Mouse (Mus musculus): ENCODE results near the gene Krt24.
A peak's percentile ranks its signal among the peaks of the same experiment; 100 is the strongest.

The Krt24 gene

GRCm38 (mm10) chr11:99284833-99285312 is at the start of gene Krt24:
Gene Krt24, minus strand, starts transcription at chr11:99285262.
- DNase-seq (ENCODE audit: low read depth, low spot score) = no peak

GRCm38 (mm10) chr11:99333426-99333825 is 48.4 kb upstream of the Krt24 start:
- no peak for DNase-seq (ENCODE audit: low read depth, low spot score)

- DNase-seq (ENCODE audit: low read depth, low spot score) = no peak
These were observed 44.6 kb upstream of the Krt24 start for GRCm38 (mm10) chr11:99329655-99330054.

- DNase-seq (ENCODE audit: low read depth, low spot score) = no peak
These were observed 37.8 kb upstream of the Krt24 start, which contains the start of gene Krt25 for GRCm38 (mm10) chr11:99322851-99323250. Gene Krt25, minus strand, starts transcription at chr11:99322951.

- no peak for DNase-seq (ENCODE audit: low read depth, low spot score)
These were observed 36.0 kb upstream of the Krt24 start for GRCm38 (mm10) chr11:99321094-99321493.

- no peak for DNase-seq (ENCODE audit: low read depth, low spot score)
These were observed 34.1 kb upstream of the Krt24 start for GRCm38 (mm10) chr11:99319127-99319526.

- DNase-seq (ENCODE audit: low read depth, low spot score) = no peak
These were observed 31.5 kb upstream of the Krt24 start for GRCm38 (mm10) chr11:99316543-99316942.

- no peak for DNase-seq (ENCODE audit: low read depth, low spot score)
These were observed 29.5 kb upstream of the Krt24 start for GRCm38 (mm10) chr11:99314594-99314993.

GRCm38 (mm10) chr11:99310882-99311281 is 25.8 kb upstream of the Krt24 start:
- DNase-seq (ENCODE audit: low read depth, low spot score) = no peak

GRCm38 (mm10) chr11:99307579-99307978 is 22.5 kb upstream of the Krt24 start:
- peak; percentile 30 for DNase-seq (ENCODE audit: low read depth, low spot score)

- DNase-seq (ENCODE audit: low read depth, low spot score) = no peak
These were observed 10.0 kb upstream of the Krt24 start for GRCm38 (mm10) chr11:99295039-99295438.

GRCm38 (mm10) chr11:99292846-99293245 is 7.8 kb upstream of the Krt24 start:
- DNase-seq (ENCODE audit: low read depth, low spot score) = peak; percentile 15

- no peak for DNase-seq (ENCODE audit: low read depth, low spot score)
These were observed 1.1 kb downstream of the Krt24 start for GRCm38 (mm10) chr11:99284011-99284410.

GRCm38 (mm10) chr11:99283334-99283733 is 1.7 kb downstream of the Krt24 start:
- no peak for DNase-seq (ENCODE audit: low read depth, low spot score)

- no peak for DNase-seq (ENCODE audit: low read depth, low spot score)
These were observed 3.9 kb downstream of the Krt24 start for GRCm38 (mm10) chr11:99281116-99281515.

- no peak for DNase-seq (ENCODE audit: low read depth, low spot score)
These were observed 5.1 kb downstream of the Krt24 start for GRCm38 (mm10) chr11:99279986-99280385.

GRCm38 (mm10) chr11:99276786-99277185 is 8.3 kb downstream of the Krt24 start:
- DNase-seq (ENCODE audit: low read depth, low spot score) = no peak

GRCm38 (mm10) chr11:99275624-99276023 is 9.4 kb downstream of the Krt24 start:
- DNase-seq (ENCODE audit: low read depth, low spot score) = no peak

GRCm38 (mm10) chr11:99272721-99273120 is 12.3 kb downstream of the Krt24 start:
- no peak for DNase-seq (ENCODE audit: low read depth, low spot score)

- no peak for DNase-seq (ENCODE audit: low read depth, low spot score)
These were observed 15.9 kb downstream of the Krt24 start for GRCm38 (mm10) chr11:99269192-99269591.

GRCm38 (mm10) chr11:99265796-99266195 is 19.3 kb downstream of the Krt24 start:
- no peak for DNase-seq (ENCODE audit: low read depth, low spot score)

GRCm38 (mm10) chr11:99265220-99265619 is 19.8 kb downstream of the Krt24 start:
- DNase-seq (ENCODE audit: low read depth, low spot score) = no peak

GRCm38 (mm10) chr11:99256213-99256612 is 28.8 kb downstream of the Krt24 start:
- no peak for DNase-seq (ENCODE audit: low read depth, low spot score)

GRCm38 (mm10) chr11:99255316-99255715 is 29.7 kb downstream of the Krt24 start:
- no peak for DNase-seq (ENCODE audit: low read depth, low spot score)

All from skeletal muscle tissue, adult 2 months (tissue).